Mouse (Mus musculus): ENCODE measurements around the gene Nod2. TPM values are rescaled to one million over a fixed set of nuclear protein-coding genes. Genes with fewer than 3 reads are reported as not detected.
A peak's percentile ranks its signal among the peaks of the same experiment; 100 is the strongest.

Gene Nod2
- polyA plus RNA-seq, 1 experiment from 2014 or later = 0.41 TPM

- H3K9ac ChIP-seq = no peak overlapping the region
- H3K27ac ChIP-seq = no peak overlapping the region
- H3K4me3 ChIP-seq = no peak overlapping the region
- WGBS = 67% methylated on average over 5 of the region's 5 CpGs
- H3K36me3 ChIP-seq = no peaks in the 10 kb centered on the region
- no peak for ATAC-seq (ENCODE audit: insufficient number of reproducible peaks, insufficient read depth, low FRiP score, low TSS enrichment)
- no peaks in the 10 kb centered on the region for H3K4me1 ChIP-seq
- peaks cover 10% of the 10 kb centered on the region; the same call in 1 of the 2 replicates for H3K27me3 ChIP-seq
- H3K9me3 ChIP-seq = no peaks in the 10 kb centered on the region
- no peak overlapping the region for H3K4me2 ChIP-seq (replicated peaks)
Observed at GRCm38 (mm10) chr8:88620931-88621330, 26.2 kb upstream of the Nod2 start.

- H3K4me1 ChIP-seq = no peaks in the 10 kb centered on the region
- peaks cover 14% of the 10 kb centered on the region for H3K27me3 ChIP-seq
- H3K36me3 ChIP-seq = no peaks in the 10 kb centered on the region
- no peaks in the 10 kb centered on the region for H3K9me3 ChIP-seq
- no peak overlapping the region for H3K9ac ChIP-seq
- WGBS = 1% methylated on average over 8 of the region's 8 CpGs
- ATAC-seq (ENCODE audit: insufficient number of reproducible peaks, insufficient read depth, low FRiP score, low TSS enrichment) = no peak
- H3K4me2 ChIP-seq (replicated peaks) = no peak overlapping the region
- H3K4me3 ChIP-seq = no peak overlapping the region
- H3K27ac ChIP-seq = no peak overlapping the region
Observed at GRCm38 (mm10) chr8:88621408-88621807, 25.7 kb upstream of the Nod2 start.

GRCm38 (mm10) chr8:88623351-88623750 lies 23.8 kb upstream of the Nod2 start:
- peaks cover 9% of the 10 kb centered on the region; the same call in 1 of the 2 replicates for H3K4me1 ChIP-seq
- ATAC-seq (ENCODE audit: insufficient number of reproducible peaks, insufficient read depth, low FRiP score, low TSS enrichment) = no peak
- H3K27me3 ChIP-seq = peaks cover 20% of the 10 kb centered on the region
- no peak overlapping the region for H3K4me2 ChIP-seq (replicated peaks)
- H3K36me3 ChIP-seq = no peaks in the 10 kb centered on the region
- 62% methylated on average over 3 of the region's 3 CpGs for WGBS
- H3K9me3 ChIP-seq = no peaks in the 10 kb centered on the region
- no peak overlapping the region for H3K4me3 ChIP-seq
- no peak overlapping the region for H3K9ac ChIP-seq
- no peak overlapping the region for H3K27ac ChIP-seq

- 94% methylated on average over 3 of the region's 3 CpGs for WGBS
- Histone ChIP-seq H3K9me3 (no peaks in the 10 kb centered on the region), H3K4me1 (peaks cover 13% of the 10 kb centered on the region; the same call in 1 of the 2 replicates), H3K4me3 (no peak overlapping the region), H3K9ac (no peak overlapping the region), H3K36me3 (no peaks in the 10 kb centered on the region), H3K27ac (no peak overlapping the region), H3K4me2 (replicated peaks) (no peak overlapping the region), H3K27me3 (peaks cover 28% of the 10 kb centered on the region)
- ATAC-seq (ENCODE audit: insufficient number of reproducible peaks, insufficient read depth, low FRiP score, low TSS enrichment) = no peak
Observed at GRCm38 (mm10) chr8:88624276-88624675, 22.8 kb upstream of the Nod2 start.

DNA sequence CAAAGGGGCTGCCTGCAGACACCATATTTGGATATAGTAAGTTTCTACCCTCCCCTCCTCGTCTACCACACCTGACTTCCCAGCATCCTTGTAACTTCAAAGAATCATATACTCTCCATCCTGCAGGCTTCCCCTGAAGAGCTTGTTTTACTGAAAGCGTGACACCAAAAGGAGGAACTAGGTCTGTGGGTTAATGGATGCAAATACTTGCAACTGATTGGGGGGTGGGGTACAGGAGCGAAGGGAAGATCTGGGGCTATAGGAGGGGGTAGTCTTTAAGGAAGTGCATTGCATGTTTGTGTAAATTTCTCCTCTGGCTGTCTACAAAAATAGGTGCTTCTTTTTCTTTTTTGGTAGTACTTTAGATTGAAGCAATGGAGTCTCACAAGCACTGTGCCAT lies 20.7 kb upstream of the Nod2 start:
- no peaks in the 10 kb centered on the region for H3K9me3 ChIP-seq
- H3K36me3 ChIP-seq = no peaks in the 10 kb centered on the region
- no peak for ATAC-seq (ENCODE audit: insufficient number of reproducible peaks, insufficient read depth, low FRiP score, low TSS enrichment)
- no peak overlapping the region for H3K27ac ChIP-seq
- H3K4me1 ChIP-seq = peaks cover 13% of the 10 kb centered on the region; the same call in 1 of the 2 replicates
- WGBS = 61% methylated on average over 3 of the region's 3 CpGs
- H3K4me2 ChIP-seq (replicated peaks) = no peak overlapping the region
- peak overlapping the region; percentile 55; the same call in 1 of the 2 replicates for H3K4me3 ChIP-seq
- H3K27me3 ChIP-seq = peaks cover 28% of the 10 kb centered on the region
- no peak overlapping the region for H3K9ac ChIP-seq

DNA sequence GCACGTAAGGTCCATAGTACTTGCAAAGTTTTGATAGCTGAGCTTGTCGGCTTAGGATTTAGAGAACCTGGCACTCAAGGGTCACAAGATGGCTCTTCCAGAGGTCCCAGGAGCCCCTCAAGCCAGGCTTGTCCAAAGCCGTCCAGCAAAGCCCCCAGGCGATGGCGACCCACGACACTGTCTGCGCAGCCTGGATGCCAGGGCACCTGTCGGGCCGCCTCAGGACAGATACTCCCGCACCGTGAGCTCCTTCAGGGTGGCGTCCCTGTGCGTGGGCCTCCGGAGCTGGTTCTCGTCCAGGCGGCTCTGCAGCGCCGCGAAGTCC lies 20.2 kb upstream of the Nod2 start:
- WGBS = 11% methylated on average over 19 of the region's 19 CpGs
- Histone ChIP-seq H3K4me1 (peaks cover 13% of the 10 kb centered on the region; the same call in 1 of the 2 replicates), H3K9ac (peak overlapping the region; percentile 72), H3K36me3 (no peaks in the 10 kb centered on the region), H3K27ac (no peak overlapping the region), H3K27me3 (peaks cover 28% of the 10 kb centered on the region), H3K4me3 (peak overlapping the region; percentile 55), H3K4me2 (replicated peaks) (peak overlapping the region; percentile 91), H3K9me3 (no peaks in the 10 kb centered on the region)
- ATAC-seq (ENCODE audit: insufficient number of reproducible peaks, insufficient read depth, low FRiP score, low TSS enrichment) = no peak

DNA sequence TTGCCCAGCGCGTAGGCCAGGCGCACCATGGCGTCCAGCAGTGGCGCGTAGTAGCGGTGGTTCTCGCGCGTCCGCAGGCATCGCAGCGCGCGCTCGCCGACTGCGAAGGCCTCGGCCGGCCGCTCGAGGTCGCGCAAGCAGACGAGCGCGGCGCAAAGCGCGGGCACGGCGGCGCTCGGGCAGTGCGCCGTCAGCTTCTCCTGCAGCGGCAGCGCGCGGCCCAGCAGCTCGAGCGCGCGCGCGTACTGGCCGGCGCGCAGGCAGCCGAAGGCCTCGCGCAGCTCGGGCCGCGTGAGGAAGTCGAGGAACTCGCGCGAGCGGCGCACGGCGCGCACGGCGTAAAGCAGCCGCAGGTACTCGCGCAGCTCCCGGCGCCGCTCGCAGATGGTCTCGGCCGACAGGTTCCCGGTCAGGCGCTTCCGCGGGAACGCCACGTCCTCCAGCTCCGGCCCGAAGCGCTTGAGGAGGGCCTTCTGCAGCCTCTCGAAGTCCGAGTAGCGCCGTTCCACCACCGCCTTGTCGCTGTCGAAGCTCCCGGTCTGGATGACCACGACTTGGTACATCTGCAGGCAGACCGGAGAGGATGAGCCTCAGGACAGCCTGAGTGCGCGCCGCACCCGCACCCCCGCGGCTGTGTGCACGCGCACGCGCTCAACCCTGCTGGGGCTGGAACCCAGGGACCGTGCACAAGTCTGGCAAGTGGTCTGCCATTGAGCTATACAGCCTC lies 19.7 kb upstream of the Nod2 start:
- Histone ChIP-seq H3K4me2 (replicated peaks) (peak overlapping the region; percentile 91), H3K9me3 (no peaks in the 10 kb centered on the region), H3K9ac (peak overlapping the region; percentile 72), H3K27me3 (peaks cover 28% of the 10 kb centered on the region), H3K36me3 (no peaks in the 10 kb centered on the region), H3K27ac (peak overlapping the region; percentile 46; the same call in 1 of the 2 replicates), H3K4me1 (peaks cover 13% of the 10 kb centered on the region; the same call in 1 of the 2 replicates), H3K4me3 (peak overlapping the region; percentile 55)
- under 1% methylated on average over 88 of the region's 105 CpGs for WGBS
- ATAC-seq (ENCODE audit: insufficient number of reproducible peaks, insufficient read depth, low FRiP score, low TSS enrichment) = peak; percentile 62

- Histone ChIP-seq H3K27me3 (peaks cover 28% of the 10 kb centered on the region), H3K4me2 (replicated peaks) (peak overlapping the region; percentile 91), H3K36me3 (no peaks in the 10 kb centered on the region), H3K9ac (peak overlapping the region; percentile 72), H3K27ac (no peak overlapping the region), H3K9me3 (no peaks in the 10 kb centered on the region), H3K4me3 (peak overlapping the region; percentile 55), H3K4me1 (peaks cover 13% of the 10 kb centered on the region; the same call in 1 of the 2 replicates)
- 56% methylated on average over 14 of the region's 14 CpGs for WGBS
- 0 out of 2 replicates have a peak, but pooled peaks have one; percentile 18 for ATAC-seq (ENCODE audit: insufficient number of reproducible peaks, insufficient read depth, low FRiP score, low TSS enrichment)
Observed at GRCm38 (mm10) chr8:88628001-88628774, 18.9 kb upstream of the Nod2 start.

DNA sequence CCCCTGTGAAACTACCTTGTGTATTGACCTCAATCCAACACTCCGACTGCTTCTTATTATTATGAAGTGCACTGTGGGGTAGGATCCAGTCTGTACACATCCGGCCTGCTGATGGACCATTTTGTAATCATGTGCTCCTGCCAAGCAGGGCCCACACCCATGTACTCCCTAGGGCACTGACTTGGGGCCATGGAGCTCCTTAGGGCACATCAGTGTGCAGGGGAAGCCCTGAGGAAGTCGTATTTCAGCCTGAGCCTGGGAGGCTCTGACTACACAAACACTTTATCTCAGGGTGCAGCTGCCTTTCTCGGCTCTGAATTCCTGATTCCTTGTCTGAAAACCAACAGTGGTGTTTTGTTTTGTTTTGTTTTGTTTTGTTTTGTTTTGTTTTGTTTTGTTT lies 16.9 kb upstream of the Nod2 start:
- H3K27me3 ChIP-seq = peaks cover 25% of the 10 kb centered on the region
- no peak overlapping the region for H3K4me3 ChIP-seq
- WGBS = 76% methylated on average over 4 of the region's 4 CpGs
- no peak overlapping the region for H3K4me2 ChIP-seq (replicated peaks)
- peaks cover 16% of the 10 kb centered on the region; the same call in 1 of the 2 replicates for H3K4me1 ChIP-seq
- H3K36me3 ChIP-seq = no peaks in the 10 kb centered on the region
- ATAC-seq (ENCODE audit: insufficient number of reproducible peaks, insufficient read depth, low FRiP score, low TSS enrichment) = no peak
- H3K9ac ChIP-seq = no peak overlapping the region
- no peak overlapping the region for H3K27ac ChIP-seq
- H3K9me3 ChIP-seq = no peaks in the 10 kb centered on the region

- no peak for ATAC-seq (ENCODE audit: insufficient number of reproducible peaks, insufficient read depth, low FRiP score, low TSS enrichment)
- H3K4me1 ChIP-seq = peaks cover 16% of the 10 kb centered on the region; the same call in 1 of the 2 replicates
- peaks cover 17% of the 10 kb centered on the region for H3K27me3 ChIP-seq
- no peak overlapping the region for H3K4me3 ChIP-seq
- H3K4me2 ChIP-seq (replicated peaks) = no peak overlapping the region
- no peaks in the 10 kb centered on the region for H3K36me3 ChIP-seq
- H3K27ac ChIP-seq = no peak overlapping the region
- H3K9ac ChIP-seq = no peak overlapping the region
- no peaks in the 10 kb centered on the region for H3K9me3 ChIP-seq
Observed at GRCm38 (mm10) chr8:88631081-88631480, 16.0 kb upstream of the Nod2 start.

DNA sequence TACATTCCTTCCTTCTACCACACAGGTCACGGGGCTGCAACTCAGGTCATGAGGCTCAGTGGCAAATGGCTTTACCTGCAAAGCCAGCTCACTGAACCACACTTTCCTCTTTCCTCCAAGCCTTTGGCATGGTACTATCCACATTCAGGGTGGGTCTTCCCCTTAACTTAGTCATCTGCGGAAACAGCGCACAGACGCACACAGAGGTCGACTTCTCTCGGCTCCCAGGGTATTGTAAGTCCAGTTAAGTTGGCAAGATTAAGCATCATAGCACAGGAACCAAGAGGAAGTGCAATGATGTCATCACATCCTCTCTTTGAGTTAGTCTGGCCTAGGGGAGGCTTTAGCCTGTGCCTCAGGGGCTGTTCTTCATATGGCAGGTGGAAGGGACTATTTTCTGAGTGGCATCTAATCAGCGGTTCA lies 13.8 kb upstream of the Nod2 start:
- ATAC-seq (ENCODE audit: insufficient number of reproducible peaks, insufficient read depth, low FRiP score, low TSS enrichment) = no peak
- H3K9me3 ChIP-seq = no peaks in the 10 kb centered on the region
- H3K4me3 ChIP-seq = no peak overlapping the region
- 85% methylated on average over 7 of the region's 7 CpGs for WGBS
- H3K27me3 ChIP-seq = peaks cover 8% of the 10 kb centered on the region
- no peak overlapping the region for H3K27ac ChIP-seq
- H3K4me2 ChIP-seq (replicated peaks) = no peak overlapping the region
- peaks cover 7% of the 10 kb centered on the region; the same call in 1 of the 2 replicates for H3K4me1 ChIP-seq
- no peaks in the 10 kb centered on the region for H3K36me3 ChIP-seq
- H3K9ac ChIP-seq = no peak overlapping the region

All from embryonic facial prominence, embryonic 12.5 days (tissue).